Mouse (Mus musculus): Measurements from ENCODE around the gene Afap1.

DNA sequence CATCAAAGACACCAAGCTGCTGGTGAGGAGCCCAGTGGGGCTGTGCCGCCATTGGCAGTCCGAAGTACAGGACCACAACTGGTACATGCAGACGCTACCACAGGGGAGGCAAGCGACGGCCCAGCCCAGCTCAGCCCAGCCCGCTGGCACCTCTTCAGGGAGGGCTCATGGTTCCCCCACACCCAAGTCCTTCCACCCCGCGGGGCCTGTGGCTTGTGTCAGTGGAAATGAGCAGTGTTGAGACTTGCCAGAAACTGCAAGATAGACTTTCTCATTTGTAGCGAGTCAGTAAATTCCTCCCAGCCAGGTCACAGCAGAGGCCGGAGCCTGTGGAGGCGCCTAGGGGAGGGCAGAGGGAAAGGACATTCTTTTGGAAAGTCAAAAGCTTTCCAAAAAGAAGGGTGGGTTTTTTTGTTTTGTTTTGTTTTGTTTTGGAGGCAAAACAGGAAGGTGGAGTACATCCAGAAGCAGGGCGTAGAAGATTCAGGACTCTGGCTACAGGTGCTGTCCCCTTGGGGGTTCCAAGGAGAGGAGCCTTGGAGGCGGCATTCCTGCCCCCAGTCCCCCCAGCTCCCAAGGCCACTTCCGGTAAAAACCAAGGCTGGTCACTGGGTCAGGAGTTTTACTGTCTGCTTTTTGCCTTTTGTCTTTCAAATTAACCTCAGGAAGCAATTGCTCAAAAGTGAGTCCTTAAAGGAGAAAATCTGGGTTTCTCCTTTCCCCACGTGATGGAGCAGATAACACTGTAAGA, 55.3 kb downstream of the Afap1 start:
- TF ChIP-seq CTCF (conservative IDR thresholded peaks at IDR 0.05; ENCODE audit: low read length): no peak
- TF ChIP-seq POU5F1 (IDR thresholded peaks at IDR 0.05; ENCODE audit: borderline replicate concordance, low read length): no peak

All from E14TG2a.4 (cell line).